Mouse (Mus musculus): ENCODE data around the gene Sgo2a. TPM values are rescaled to one million over a fixed set of nuclear protein-coding genes. Genes with fewer than 3 reads are reported as not detected.

The Sgo2a gene
- polyA plus RNA-seq, 1 experiment from 2014 or later: 1.3 TPM

DNA sequence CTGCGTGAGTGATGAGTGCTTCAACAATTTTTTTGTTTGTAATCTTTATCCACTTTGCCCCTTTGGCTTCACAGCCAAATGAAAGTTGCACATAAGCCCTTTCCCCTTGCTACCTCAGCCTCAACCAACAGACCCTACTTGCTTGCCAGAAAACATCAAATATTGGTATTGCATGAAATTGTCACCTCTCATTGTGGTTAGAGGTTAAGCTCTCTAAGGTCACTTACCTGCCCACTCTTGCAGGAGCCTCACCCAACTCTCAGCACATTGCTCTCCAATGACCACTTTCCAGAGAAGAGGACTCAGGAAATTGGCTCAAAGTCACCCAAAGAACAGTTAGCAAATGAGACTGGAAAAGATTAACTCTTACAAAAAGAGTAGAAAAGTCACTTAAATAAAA is 75.7 kb downstream of the Sgo2a start:
- Histone ChIP-seq H3K36me3 (ENCODE audit: insufficient read depth, low read length) (no peaks in the 10 kb centered on the region), H3K9me3 (ENCODE audit: low read length) (no peaks in the 10 kb centered on the region), H3K27me3 (replicated peaks; ENCODE audit: insufficient read depth, low read length) (no peaks in the 10 kb centered on the region), H3K27ac (ENCODE audit: low read length) (no peak overlapping the region), H3K4me2 (replicated peaks; ENCODE audit: low read depth, low read length) (no peak overlapping the region), H3K9ac (replicated peaks; ENCODE audit: low read depth) (no peak overlapping the region), H3K4me3 (ENCODE audit: low read depth, low read length) (no peak overlapping the region), H3K4me1 (ENCODE audit: insufficient read depth, low read depth, low read length) (peaks cover 6% of the 10 kb centered on the region; the same call in 1 of the 2 replicates)
- ATAC-seq: peak; percentile 78
- no peak for TF ChIP-seq CTCF (IDR thresholded peaks at IDR 0.05)
- no peak for TF ChIP-seq EP300 (IDR thresholded peaks at IDR 0.05)
- DNase-seq (ENCODE audit: low spot score): peak; percentile 74
- 47% methylated on average over 1 of the region's 1 CpGs for WGBS

DNA sequence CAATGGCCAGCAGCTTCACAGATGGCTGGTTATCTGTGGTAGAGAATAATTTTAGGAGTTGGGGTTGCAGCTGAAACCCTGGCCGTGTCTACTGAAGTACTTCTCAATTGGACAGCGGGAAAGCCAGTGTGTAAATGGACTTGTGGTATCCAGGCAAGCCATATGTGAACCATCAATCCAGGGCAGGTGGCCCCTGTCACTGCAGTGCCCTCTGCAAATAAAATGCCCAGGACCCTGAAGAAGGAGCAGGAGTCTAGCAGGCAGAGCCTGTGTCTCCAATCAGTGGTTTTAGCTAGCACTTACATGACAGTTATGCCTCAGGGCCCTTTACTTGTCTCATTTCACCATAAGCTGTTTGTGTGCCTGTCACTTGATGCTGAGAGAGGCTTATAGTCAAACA is 76.6 kb downstream of the Sgo2a start:
- H3K4me1 ChIP-seq (ENCODE audit: insufficient read depth, low read depth, low read length): peaks cover 6% of the 10 kb centered on the region; the same call in 1 of the 2 replicates
- H3K4me2 ChIP-seq (replicated peaks; ENCODE audit: low read depth, low read length): no peak overlapping the region
- no peak for DNase-seq (ENCODE audit: low spot score)
- H3K27me3 ChIP-seq (replicated peaks; ENCODE audit: insufficient read depth, low read length): no peaks in the 10 kb centered on the region
- ATAC-seq: no peak
- WGBS: 47% methylated on average over 2 of the region's 2 CpGs
- TF ChIP-seq EP300 (IDR thresholded peaks at IDR 0.05): no peak
- TF ChIP-seq CTCF (IDR thresholded peaks at IDR 0.05): no peak
- H3K27ac ChIP-seq (ENCODE audit: low read length): no peak overlapping the region
- no peak overlapping the region for H3K4me3 ChIP-seq (ENCODE audit: low read depth, low read length)
- H3K36me3 ChIP-seq (ENCODE audit: insufficient read depth, low read length): no peaks in the 10 kb centered on the region
- H3K9ac ChIP-seq (replicated peaks; ENCODE audit: low read depth): no peak overlapping the region
- no peaks in the 10 kb centered on the region for H3K9me3 ChIP-seq (ENCODE audit: low read length)

DNA sequence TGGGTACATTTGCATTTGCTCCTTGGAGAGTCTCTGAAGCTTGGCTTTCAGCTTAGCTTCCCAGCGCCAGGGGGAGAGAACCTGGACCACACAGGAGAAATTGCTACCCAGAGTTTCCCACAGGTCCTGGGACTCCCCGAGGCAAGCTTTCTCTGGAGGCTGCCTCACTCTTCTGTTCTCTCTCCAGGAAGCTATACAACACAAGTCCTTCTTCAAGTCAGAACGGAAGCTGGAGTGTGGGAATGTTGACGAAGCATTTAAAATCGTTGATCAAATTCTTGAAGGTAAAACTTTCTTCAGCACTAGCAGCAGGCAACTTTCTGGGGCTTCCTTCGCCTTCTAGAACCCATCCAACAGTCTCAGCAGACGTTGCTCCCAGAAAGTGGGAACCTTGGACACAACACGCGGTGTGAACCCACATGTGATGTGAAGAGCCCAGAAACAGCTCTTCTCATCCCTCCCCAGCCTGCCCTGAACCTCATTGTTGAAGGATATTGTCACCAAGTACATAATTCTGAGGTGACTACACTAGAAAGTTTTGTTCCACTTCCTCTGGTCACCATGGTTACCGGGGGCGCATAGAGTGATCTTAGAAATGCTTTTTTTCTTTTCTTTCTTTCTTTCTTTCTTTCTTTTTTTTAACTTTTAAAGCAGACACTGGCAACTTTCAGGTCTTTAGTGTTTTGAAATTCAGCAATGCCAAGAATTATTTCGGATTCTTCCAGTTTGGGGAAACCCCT is 77.4 kb downstream of the Sgo2a start:
- Histone ChIP-seq H3K4me1 (ENCODE audit: insufficient read depth, low read depth, low read length) (peaks cover 6% of the 10 kb centered on the region; the same call in 1 of the 2 replicates), H3K4me2 (replicated peaks; ENCODE audit: low read depth, low read length) (no peak overlapping the region), H3K9me3 (ENCODE audit: low read length) (no peaks in the 10 kb centered on the region), H3K27ac (ENCODE audit: low read length) (no peak overlapping the region), H3K4me3 (ENCODE audit: low read depth, low read length) (no peak overlapping the region), H3K27me3 (replicated peaks; ENCODE audit: insufficient read depth, low read length) (no peaks in the 10 kb centered on the region), H3K9ac (replicated peaks; ENCODE audit: low read depth) (no peak overlapping the region), H3K36me3 (ENCODE audit: insufficient read depth, low read length) (no peaks in the 10 kb centered on the region)
- DNase-seq (ENCODE audit: low spot score) (peak; percentile 24), ATAC-seq (no peak; the same call in 1 of the 2 replicates)
- TF ChIP-seq CTCF (IDR thresholded peaks at IDR 0.05) (no peak), EP300 (IDR thresholded peaks at IDR 0.05) (no peak)
- 56% methylated on average over 12 of the region's 12 CpGs for WGBS

DNA sequence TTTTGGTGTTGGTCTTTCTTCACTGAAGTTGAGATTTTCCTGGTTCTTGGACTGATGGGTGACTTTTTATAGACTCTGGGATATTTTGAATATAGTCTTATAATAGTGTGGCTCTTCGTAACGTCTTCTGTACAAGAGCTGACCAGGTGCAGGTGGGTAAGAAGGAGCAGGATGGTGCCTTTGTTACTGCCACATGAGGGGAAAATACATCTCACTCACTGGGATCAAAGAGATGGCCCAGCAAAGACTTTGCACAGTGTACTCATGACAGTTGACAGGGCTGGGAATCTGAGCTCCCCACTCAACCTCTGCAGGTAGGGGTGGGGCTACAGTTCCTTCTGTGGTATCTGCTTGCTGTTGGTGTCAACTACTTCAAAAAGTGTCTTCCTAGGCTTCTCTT is 78.5 kb downstream of the Sgo2a start:
- DNase-seq (ENCODE audit: low spot score): no peak
- no peak overlapping the region for H3K4me3 ChIP-seq (ENCODE audit: low read depth, low read length)
- WGBS: 88% methylated on average over 2 of the region's 2 CpGs
- H3K4me2 ChIP-seq (replicated peaks; ENCODE audit: low read depth, low read length): no peak overlapping the region
- ATAC-seq: no peak
- H3K9me3 ChIP-seq (ENCODE audit: low read length): no peaks in the 10 kb centered on the region
- H3K36me3 ChIP-seq (ENCODE audit: insufficient read depth, low read length): no peaks in the 10 kb centered on the region
- no peaks in the 10 kb centered on the region for H3K27me3 ChIP-seq (replicated peaks; ENCODE audit: insufficient read depth, low read length)
- H3K4me1 ChIP-seq (ENCODE audit: insufficient read depth, low read depth, low read length): peaks cover 6% of the 10 kb centered on the region; the same call in 1 of the 2 replicates
- H3K9ac ChIP-seq (replicated peaks; ENCODE audit: low read depth): no peak overlapping the region
- TF ChIP-seq EP300 (IDR thresholded peaks at IDR 0.05): no peak
- no peak for TF ChIP-seq CTCF (IDR thresholded peaks at IDR 0.05)
- no peak overlapping the region for H3K27ac ChIP-seq (ENCODE audit: low read length)

Other genes with a start within 250 kb of the Sgo2a start
- 73.1 and 80.5 TPM in 2 replicates for gene Spats2l, start 221.8 kb upstream of the Sgo2a start, polyA plus RNA-seq (2015; fragmentation: Nextera tagmentation; extraction: Ambion mirVana)
- gene Kctd18, start 23.0 kb downstream of the Sgo2a start, polyA plus RNA-seq (2015; fragmentation: Nextera tagmentation; extraction: Ambion mirVana): 12.9 and 13.6 TPM in 2 replicates
- gene Aox1, start 34.0 kb downstream of the Sgo2a start, polyA plus RNA-seq (2015; fragmentation: Nextera tagmentation; extraction: Ambion mirVana): 1.8 and 2.4 TPM in 2 replicates
- 9.4 and 9.9 TPM in 2 replicates for gene Aox3, start 117.2 kb downstream of the Sgo2a start, polyA plus RNA-seq (2015; fragmentation: Nextera tagmentation; extraction: Ambion mirVana)
- 0.04 TPM in 1 of 2 replicates, not detected in the other for gene Aox4, start 214.4 kb downstream of the Sgo2a start, polyA plus RNA-seq (2015; fragmentation: Nextera tagmentation; extraction: Ambion mirVana)